Mouse (Mus musculus) liver, embryonic 16.5 days (tissue): ENCODE measurements around the gene Prrt3. TPM values are rescaled to one million over a fixed set of nuclear protein-coding genes. Genes with fewer than 3 reads are reported as not detected.

Experiments used
- ATAC-seq: fragments of 200-750 bp; cut with Nextera tagmentation; 2 replicates; pipeline ENCODE4 v1.8.0; 2017; ENCODE audit warnings: low read depth, mild to moderate bottlenecking, moderate number of reproducible peaks, moderate library complexity
- H3K27ac ChIP-seq: fragments of 300-500 bp; sonication (generic); 2 replicates; pipeline ENCODE4 v1.5.1; 2014; ENCODE audit warnings: mild to moderate bottlenecking, low read length
- H3K27me3 ChIP-seq: fragments of 300-500 bp; sonication (generic); 2 replicates; pipeline ENCODE4 v1.6.1; 2014; ENCODE audit warnings: low read depth, low read length, mixed read lengths; ENCODE audit not compliant: control insufficient read depth, insufficient read depth
- H3K36me3 ChIP-seq: fragments of 300-500 bp; sonication (generic); 2 replicates; pipeline ENCODE4 v1.6.1; 2014; ENCODE audit warnings: mild to moderate bottlenecking; ENCODE audit not compliant: control insufficient read depth, insufficient read depth
- H3K4me1 ChIP-seq: fragments of 300-500 bp; sonication (generic); 2 replicates; pipeline ENCODE4 v1.6.1; 2014; ENCODE audit warnings: low read depth, low read length, mixed read lengths; ENCODE audit not compliant: control insufficient read depth
- H3K4me2 ChIP-seq: fragments of 300-500 bp; sonication (generic); 2 replicates; pipeline ENCODE4 v1.6.1; 2014; ENCODE audit warnings: low read depth, low read length, mixed read lengths
- H3K4me3 ChIP-seq: fragments of 300-500 bp; sonication (generic); 2 replicates; pipeline ENCODE4 v1.5.1; 2014; ENCODE audit warnings: low read depth, mild to moderate bottlenecking, low read length
- H3K9ac ChIP-seq: fragments of 300-500 bp; sonication (generic); 2 replicates; pipeline ENCODE4 v1.6.1; 2014; ENCODE audit warnings: low read depth, low read length
- H3K9me3 ChIP-seq: fragments of 300-500 bp; sonication (generic); replicated peaks from 2 replicates; pipeline ENCODE4 v1.6.1; 2016; ENCODE audit warnings: low read length; ENCODE audit not compliant: control insufficient read depth
- WGBS: fragments of 180-500 bp; shearing (Covaris S2); extraction: QIAGEN DNeasy Blood & Tissue Kit; methylation state at CpG from one replicate; pipeline ENCODE4 v1.1.7; 2014; ENCODE audit not compliant: insufficient replicate concordance; 5-methylcytosine and 5-hydroxymethylcytosine counted together
- polyA plus RNA-seq: library from polyadenylated mRNA; unstranded; fragments of >200 nt; fragmentation: Nextera tagmentation; extraction: Ambion mirVana; gene quantifications from 2 replicates; pipeline ENCODE4 v1.2.1, GENCODE M21; 2015

Prrt3 gene
- polyA plus RNA-seq, 1 experiment from 2014 or later = 0.05 TPM

DNA sequence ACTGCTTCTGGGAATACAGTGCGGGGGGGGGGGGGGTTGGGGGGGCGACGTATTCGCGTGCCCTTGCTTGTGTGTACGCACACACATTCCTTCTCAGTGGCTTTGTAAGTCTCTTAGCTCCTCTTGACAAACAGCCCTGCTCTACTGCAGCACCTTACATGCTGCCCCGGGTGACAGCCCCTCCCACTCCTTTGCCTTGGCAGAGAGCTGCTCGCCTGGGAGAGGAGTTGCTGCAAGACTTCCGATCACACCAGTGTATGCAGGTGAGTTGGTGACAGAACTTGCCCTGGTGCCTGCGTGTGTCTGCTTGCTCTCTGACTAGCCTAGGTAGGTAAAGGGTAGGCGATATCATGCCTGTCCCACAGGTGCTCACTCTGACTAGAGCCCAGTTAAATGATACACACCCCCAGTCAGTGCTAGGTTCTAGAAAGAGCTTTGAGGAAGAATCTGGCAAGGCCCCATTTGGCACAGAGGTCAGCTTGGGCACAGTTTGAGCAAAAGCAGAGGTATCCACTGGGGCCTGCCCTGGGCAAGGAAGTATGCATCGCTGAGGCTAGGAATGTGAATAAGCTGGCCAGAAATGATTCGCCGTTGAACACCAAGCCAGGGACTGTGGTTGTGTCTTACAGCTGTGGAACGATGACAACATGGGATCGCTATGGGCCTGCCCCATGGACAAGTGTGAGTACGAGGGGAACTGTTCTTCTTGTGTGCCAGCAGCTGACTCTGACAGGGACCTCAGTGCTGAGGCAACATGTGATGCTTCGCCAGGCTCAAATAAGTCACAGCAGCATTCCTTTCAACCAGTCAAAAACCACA lies 21.0 kb downstream of the Prrt3 start:
- Histone ChIP-seq H3K27me3 (peaks cover 2% of the 10 kb centered on the region; the same call in 1 of the 2 replicates), H3K27ac (no peak overlapping the region)
- 60% methylated on average over 18 of the region's 18 CpGs for WGBS

DNA sequence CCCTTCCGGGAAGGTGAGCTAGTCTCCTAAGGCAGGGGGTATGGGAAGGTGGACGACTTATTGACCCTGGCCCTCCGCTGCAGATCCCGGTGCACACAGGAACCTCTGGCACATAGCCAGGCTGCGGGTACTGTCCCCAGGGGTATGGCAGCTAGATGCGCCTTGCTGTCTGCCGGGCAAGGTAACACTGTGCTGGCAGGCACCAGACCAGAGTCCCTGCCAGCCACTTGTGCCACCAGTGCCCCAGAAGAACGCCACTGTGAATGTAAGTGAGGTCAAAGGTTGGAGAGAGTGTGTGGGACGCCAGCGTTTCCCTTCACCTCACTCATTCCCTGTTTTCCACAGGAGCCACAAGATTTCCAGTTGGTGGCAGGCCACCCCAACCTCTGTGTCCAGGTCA lies 22.8 kb downstream of the Prrt3 start:
- Histone ChIP-seq H3K4me1 (peaks cover 13% of the 10 kb centered on the region), H3K4me3 (no peak overlapping the region), H3K4me2 (no peak overlapping the region), H3K27me3 (peaks cover 2% of the 10 kb centered on the region; the same call in 1 of the 2 replicates), H3K9me3 (no peaks in the 10 kb centered on the region), H3K27ac (no peak overlapping the region), H3K36me3 (no peaks in the 10 kb centered on the region), H3K9ac (no peak overlapping the region)
- 67% methylated on average over 10 of the region's 10 CpGs for WGBS
- ATAC-seq = no peak

More for the DNA sequence above, 21.0 kb downstream of the Prrt3 start:
- no peak overlapping the region for H3K9ac ChIP-seq
- no peak overlapping the region for H3K4me2 ChIP-seq
- H3K4me1 ChIP-seq = peaks cover 16% of the 10 kb centered on the region
- ATAC-seq = no peak
- H3K9me3 ChIP-seq = no peaks in the 10 kb centered on the region
- no peaks in the 10 kb centered on the region for H3K36me3 ChIP-seq
- no peak overlapping the region for H3K4me3 ChIP-seq

DNA sequence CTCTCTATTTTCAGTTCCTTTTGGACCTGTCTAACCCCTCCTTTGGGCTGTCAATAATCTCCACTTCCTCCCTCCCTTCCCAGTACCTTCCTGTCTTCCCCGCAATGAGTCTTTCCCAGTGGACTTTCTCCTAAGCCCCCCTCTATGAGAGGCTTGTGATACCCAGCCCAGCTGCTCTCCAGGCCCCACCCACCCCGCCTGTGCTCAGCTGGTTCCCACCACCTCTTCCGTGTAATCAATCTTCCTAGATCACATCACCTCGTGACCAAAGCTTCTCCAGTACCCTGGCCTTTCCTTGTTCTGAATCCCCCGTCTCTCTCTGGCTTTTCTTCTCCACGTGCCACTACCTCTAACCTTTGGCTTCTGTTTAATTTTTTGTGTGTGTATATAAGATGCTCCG lies 24.4 kb downstream of the Prrt3 start:
- no peak for ATAC-seq
- no peak overlapping the region for H3K4me2 ChIP-seq
- 35% methylated on average over 7 of the region's 7 CpGs for WGBS
- no peaks in the 10 kb centered on the region for H3K9me3 ChIP-seq
- peaks cover 3% of the 10 kb centered on the region for H3K4me1 ChIP-seq
- H3K36me3 ChIP-seq = no peaks in the 10 kb centered on the region
- H3K27ac ChIP-seq = no peak overlapping the region
- H3K4me3 ChIP-seq = no peak overlapping the region
- H3K27me3 ChIP-seq = peaks cover under 1% of the 10 kb centered on the region; the same call in 1 of the 2 replicates
- H3K9ac ChIP-seq = no peak overlapping the region

DNA sequence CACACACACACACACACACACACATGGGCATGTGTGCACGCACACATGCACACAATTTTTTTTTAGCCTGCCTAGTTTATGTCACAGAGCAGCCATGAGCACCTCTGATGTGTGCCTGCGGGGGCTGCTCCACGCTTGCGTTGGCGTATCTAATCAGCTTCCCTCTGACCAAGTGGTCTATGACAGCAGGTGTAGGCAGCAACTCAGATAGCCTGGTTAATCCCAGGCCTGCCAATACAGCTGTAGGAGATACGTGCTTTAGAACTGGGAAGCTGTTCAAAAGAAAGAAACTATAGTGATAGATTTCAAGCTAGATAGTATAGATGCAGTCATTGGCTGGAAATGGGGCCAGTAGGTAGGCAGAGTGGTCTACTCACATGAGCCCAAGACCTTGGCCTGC lies 28.0 kb downstream of the Prrt3 start:
- Histone ChIP-seq H3K4me2 (no peak overlapping the region), H3K9me3 (no peaks in the 10 kb centered on the region), H3K36me3 (no peaks in the 10 kb centered on the region), H3K9ac (no peak overlapping the region), H3K4me3 (no peak overlapping the region), H3K27me3 (peaks cover 20% of the 10 kb centered on the region), H3K27ac (no peak overlapping the region), H3K4me1 (peaks cover 8% of the 10 kb centered on the region)
- no peak for ATAC-seq
- WGBS = 56% methylated on average over 6 of the region's 6 CpGs

DNA sequence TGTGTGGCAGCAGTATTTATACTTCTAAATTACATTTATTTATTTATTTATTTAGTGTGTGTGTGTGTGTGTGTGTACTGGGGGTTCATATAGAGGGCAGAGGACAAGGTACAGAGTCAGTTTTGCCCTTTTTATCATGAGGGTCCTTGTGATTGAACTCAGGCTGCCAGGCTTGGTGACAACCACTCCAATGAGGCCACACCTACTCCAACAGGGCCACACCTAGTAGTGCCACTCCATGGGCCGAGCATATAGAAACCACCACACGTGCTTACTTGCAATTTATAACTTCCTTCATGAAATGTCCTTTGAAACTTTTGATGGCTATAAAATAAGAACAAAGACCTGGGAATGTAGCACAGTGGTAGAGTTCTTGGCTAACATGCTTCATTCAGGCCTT lies 28.5 kb downstream of the Prrt3 start:
- Histone ChIP-seq H3K4me1 (peaks cover 8% of the 10 kb centered on the region), H3K4me2 (no peak overlapping the region), H3K36me3 (no peaks in the 10 kb centered on the region), H3K27ac (no peak overlapping the region), H3K4me3 (no peak overlapping the region), H3K9me3 (no peaks in the 10 kb centered on the region), H3K9ac (no peak overlapping the region), H3K27me3 (peaks cover 20% of the 10 kb centered on the region)
- no peak for ATAC-seq
- WGBS = 17% methylated on average over 2 of the region's 2 CpGs

DNA sequence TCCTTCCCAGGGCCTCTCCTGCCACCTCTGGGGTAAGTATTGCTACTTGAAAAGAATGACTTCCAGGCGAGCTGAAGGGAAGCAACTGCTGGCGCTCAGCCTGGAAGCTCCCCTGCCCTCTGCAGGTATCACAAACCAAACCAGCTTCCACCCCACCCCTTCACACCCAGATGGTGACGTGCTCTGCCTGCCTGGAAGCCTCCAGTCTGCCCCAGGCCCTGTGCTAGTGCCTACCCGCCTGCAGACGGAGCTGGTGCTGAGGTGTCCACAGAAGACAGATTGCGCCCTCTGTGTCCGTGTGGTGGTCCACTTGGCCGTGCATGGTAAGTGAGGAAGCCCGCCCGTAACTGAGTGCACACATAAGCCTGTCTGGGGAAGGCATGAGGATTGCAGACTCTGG lies 29.7 kb downstream of the Prrt3 start:
- no peaks in the 10 kb centered on the region for H3K9me3 ChIP-seq
- H3K9ac ChIP-seq = no peak overlapping the region
- no peak for ATAC-seq
- no peaks in the 10 kb centered on the region for H3K36me3 ChIP-seq
- peaks cover 20% of the 10 kb centered on the region for H3K27me3 ChIP-seq
- H3K4me1 ChIP-seq = peaks cover 8% of the 10 kb centered on the region
- WGBS = 71% methylated on average over 10 of the region's 10 CpGs
- H3K4me2 ChIP-seq = peak overlapping the region; percentile 53; the same call in 1 of the 2 replicates
- no peak overlapping the region for H3K27ac ChIP-seq
- H3K4me3 ChIP-seq = no peak overlapping the region

DNA sequence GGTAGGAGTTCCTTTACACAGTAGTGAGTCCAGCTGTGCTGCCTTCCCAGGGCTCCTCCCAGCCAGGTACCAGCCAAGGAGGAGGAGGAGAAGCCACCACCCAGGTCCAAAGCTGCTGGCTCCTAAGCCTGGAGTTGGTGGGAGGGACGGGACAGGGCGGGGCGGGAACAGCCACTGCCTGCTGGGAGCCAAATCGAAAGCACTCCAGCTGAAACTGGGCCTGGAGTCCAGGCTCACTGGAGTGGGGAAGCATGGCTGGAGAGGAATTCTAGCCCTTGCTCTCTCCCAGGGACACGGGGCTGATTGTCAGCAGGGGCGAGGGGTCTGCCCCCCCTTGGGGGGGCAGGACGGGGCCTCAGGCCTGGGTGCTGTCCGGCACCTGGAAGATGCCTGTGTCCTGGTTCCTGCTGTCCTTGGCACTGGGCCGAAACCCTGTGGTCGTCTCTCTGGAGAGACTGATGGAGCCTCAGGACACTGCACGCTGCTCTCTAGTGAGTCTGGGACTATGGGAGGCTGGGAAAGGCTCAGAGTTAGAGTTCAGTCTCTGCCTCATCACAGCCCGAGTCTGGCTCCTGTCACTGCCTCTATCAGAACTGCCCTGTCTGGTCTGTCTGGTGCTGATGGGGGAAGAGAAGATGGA lies 30.3 kb downstream of the Prrt3 start, which contains the start of gene Il17rc:
TSS of gene Il17rc (plus strand) at position 131 of the 640 bp plus-strand sequence.
- ATAC-seq = peak; percentile 60
- Histone ChIP-seq H3K9ac (no peak within 1 kb of the TSS; the same call in 1 of the 2 replicates), H3K4me2 (peak within 1 kb of the TSS; percentile 53), H3K9me3 (no peaks in the 10 kb centered on the region), H3K4me1 (peaks cover 8% of the 10 kb centered on the region), H3K27me3 (peaks cover 20% of the 10 kb centered on the region), H3K27ac (no peak within 1 kb of the TSS), H3K4me3 (peak within 1 kb of the TSS; percentile 42), H3K36me3 (no peaks in the 10 kb centered on the region)
- 39% methylated on average over 12 of the region's 12 CpGs for WGBS

DNA sequence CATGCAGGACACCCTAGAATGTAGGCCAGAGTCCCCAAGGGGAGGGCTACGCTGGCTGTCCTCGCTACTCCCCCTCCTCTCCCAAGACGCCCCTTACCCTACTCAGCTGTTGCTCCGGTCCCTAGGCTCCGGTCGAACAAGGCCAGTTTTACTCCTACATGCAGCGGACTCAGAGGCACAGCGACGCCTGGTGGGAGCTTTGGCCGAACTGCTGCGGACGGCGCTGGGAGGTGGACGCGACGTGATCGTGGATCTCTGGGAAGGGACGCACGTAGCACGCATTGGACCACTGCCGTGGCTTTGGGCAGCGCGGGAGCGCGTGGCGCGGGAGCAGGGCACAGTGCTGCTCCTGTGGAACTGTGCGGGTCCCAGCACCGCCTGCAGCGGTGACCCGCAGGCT lies 32.3 kb downstream of the Prrt3 start:
- peaks cover 8% of the 10 kb centered on the region for H3K4me1 ChIP-seq
- 2% methylated on average over 31 of the region's 31 CpGs for WGBS

DNA sequence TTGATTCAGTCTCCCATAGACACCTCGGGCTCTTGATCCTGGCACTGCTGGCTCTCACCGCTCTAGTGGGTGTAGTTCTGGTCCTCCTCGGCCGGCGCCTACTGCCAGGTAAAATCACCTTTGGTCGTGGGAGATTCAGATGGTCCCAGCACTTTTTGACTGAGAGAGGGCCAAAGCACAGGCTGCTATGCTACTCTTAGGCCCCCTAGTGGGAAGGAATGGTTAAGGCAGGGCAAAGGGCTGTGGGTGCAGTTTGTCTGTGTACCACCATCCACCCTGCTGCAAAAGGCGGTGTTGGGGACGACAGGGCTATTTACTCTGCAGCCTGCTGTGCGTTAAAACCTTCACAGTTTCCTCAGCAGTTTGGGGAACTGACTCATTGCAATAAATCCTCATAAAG lies 32.7 kb downstream of the Prrt3 start:
- Histone ChIP-seq H3K9ac (peak overlapping the region; percentile 5; the same call in 1 of the 2 replicates), H3K4me3 (peak overlapping the region; percentile 47), H3K4me1 (peaks cover 8% of the 10 kb centered on the region), H3K4me2 (peak overlapping the region; percentile 61), H3K36me3 (no peaks in the 10 kb centered on the region), H3K27ac (no peak overlapping the region), H3K9me3 (no peaks in the 10 kb centered on the region), H3K27me3 (peaks cover 20% of the 10 kb centered on the region)
- ATAC-seq = 0 out of 2 replicates have a peak, but pooled peaks have one; percentile 47
- 2% methylated on average over 9 of the region's 9 CpGs for WGBS

More for the DNA sequence above, 32.3 kb downstream of the Prrt3 start:
- Histone ChIP-seq H3K9ac (peak overlapping the region; percentile 31; the same call in 1 of the 2 replicates), H3K9me3 (no peaks in the 10 kb centered on the region), H3K36me3 (no peaks in the 10 kb centered on the region), H3K27ac (no peak overlapping the region), H3K4me3 (peak overlapping the region; percentile 47), H3K27me3 (peaks cover 20% of the 10 kb centered on the region), H3K4me2 (peak overlapping the region; percentile 61)
- ATAC-seq = peak; percentile 68
